ENCODE assay signal across 8 mouse cellular contexts in genomic region chr2:92376300-92376699, GRCm38 (mm10). TPM values are rescaled to one million over a fixed set of nuclear protein-coding genes. Genes with fewer than 3 reads are reported as not detected.
A peak's percentile ranks its signal among the peaks of the same experiment; 100 is the strongest.
DNase-seq lines count a peak whose midpoint lies in the region; ATAC-seq lines count a peak whose summit lies in the region.

No protein-coding gene starts in this region.

- H3K9me3 ChIP-seq in heart, embryonic 15.5 days (replicated peaks) = no peaks in the 10 kb centered on the region
- no peaks in the 10 kb centered on the region for H3K9me3 ChIP-seq in hindbrain, embryonic 10.5 days
- H3K9me3 ChIP-seq in midbrain, embryonic 10.5 days (replicated peaks) = no peaks in the 10 kb centered on the region

- H3K4me2 ChIP-seq in heart, embryonic 15.5 days = peak overlapping the region; percentile 85

- H3K27me3 ChIP-seq in heart, embryonic 15.5 days = peaks cover 22% of the 10 kb centered on the region
- H3K27me3 ChIP-seq in hindbrain, embryonic 10.5 days (ENCODE audit: insufficient read depth, poor library complexity, severe bottlenecking) = peaks cover 15% of the 10 kb centered on the region
- peaks cover 7% of the 10 kb centered on the region for H3K27me3 ChIP-seq in midbrain, embryonic 10.5 days (ENCODE audit: low read depth, poor library complexity, severe bottlenecking)

- H3K36me3 ChIP-seq in heart, embryonic 15.5 days = peaks cover 25% of the 10 kb centered on the region
- H3K36me3 ChIP-seq in hindbrain, embryonic 10.5 days = peaks cover 43% of the 10 kb centered on the region
- peaks cover 44% of the 10 kb centered on the region for H3K36me3 ChIP-seq in midbrain, embryonic 10.5 days

- no peak overlapping the region for H3K27ac ChIP-seq in heart, embryonic 15.5 days
- peak overlapping the region; percentile 5; the same call in 1 of the 2 replicates for H3K27ac ChIP-seq in hindbrain, embryonic 10.5 days
- H3K27ac ChIP-seq in midbrain, embryonic 10.5 days (replicated peaks) = no peak overlapping the region

- no peak for ATAC-seq in heart, embryonic 15.5 days (replicated peaks; ENCODE audit: insufficient number of reproducible peaks, insufficient read depth, low FRiP score, low read depth)

- no peak for DNase-seq in heart, adult 8-10 months (ENCODE audit: low spot score)
- DNase-seq in adipocyte (ENCODE audit: low spot score) = peak; percentile 93
- DNase-seq in hindbrain, embryonic 10.5 days (ENCODE audit: low spot score) = no peak
- DNase-seq in midbrain, embryonic 10.5 days (ENCODE audit: low spot score) = no peak
- no peak for DNase-seq in T-cell, adult 2 months (ENCODE audit: low spot score)
- DNase-seq in urinary bladder, adult 18-20 months (ENCODE audit: low spot score in 2 of 2) = no peak
- no peak for DNase-seq in spleen, postnatal 4 days (ENCODE audit: low spot score in 2 of 2)

- 78% methylated on average over 6 of the region's 6 CpGs for WGBS in heart, embryonic 15.5 days
- WGBS in hindbrain, embryonic 10.5 days = 87% methylated on average over 6 of the region's 6 CpGs
- 85% methylated on average over 6 of the region's 6 CpGs for WGBS in midbrain, embryonic 10.5 days

- peak overlapping the region; percentile 75 for H3K4me3 ChIP-seq in heart, embryonic 15.5 days
- H3K4me3 ChIP-seq in hindbrain, embryonic 10.5 days = peak overlapping the region; percentile 70
- peak overlapping the region; percentile 69 for H3K4me3 ChIP-seq in midbrain, embryonic 10.5 days

- peaks cover 24% of the 10 kb centered on the region for H3K4me1 ChIP-seq in heart, embryonic 15.5 days (replicated peaks)
- H3K4me1 ChIP-seq in hindbrain, embryonic 10.5 days (replicated peaks) = peaks cover 58% of the 10 kb centered on the region
- H3K4me1 ChIP-seq in midbrain, embryonic 10.5 days = peaks cover 59% of the 10 kb centered on the region

- peak overlapping the region; percentile 73; the same call in 1 of the 2 replicates for H3K9ac ChIP-seq in heart, embryonic 15.5 days

RNA-seq across cellular contexts. Expression of gene Large2, which starts 1.6 kb away (rescaled TPM):
- polyA plus RNA-seq in heart, embryonic 15.5 days (2015; fragmentation: Nextera tagmentation; extraction: Ambion mirVana) = 1.6 and 3.4 TPM in 2 replicates
- under 1 TPM in 1 of 4 experiments, not detected in 3; 0.75 TPM for total RNA-seq in heart, adult 8-10 months (2022)
- polyA plus RNA-seq in hindbrain, embryonic 10.5 days (2016; fragmentation: Nextera tagmentation; extraction: Ambion mirVana) = 7.8 and 12.5 TPM in 2 replicates
- 16.2 and 25.6 TPM in 2 replicates for polyA plus RNA-seq in midbrain, embryonic 10.5 days (2016; fragmentation: Nextera tagmentation; extraction: Ambion mirVana)

RNA-seq across cellular contexts. Expression of gene Pex16, which starts 1.8 kb away (rescaled TPM):
- polyA plus RNA-seq in heart, embryonic 15.5 days (2015; fragmentation: Nextera tagmentation; extraction: Ambion mirVana) = 14.8 and 19.0 TPM in 2 replicates
- 10 to 100 TPM; 22.2 to 28.5 (median 25.3) TPM for total RNA-seq in heart, adult 8-10 months (2022)
- polyA plus RNA-seq in hindbrain, embryonic 10.5 days (2016; fragmentation: Nextera tagmentation; extraction: Ambion mirVana) = 26.0 and 30.1 TPM in 2 replicates
- 26.1 and 27.1 TPM in 2 replicates for polyA plus RNA-seq in midbrain, embryonic 10.5 days (2016; fragmentation: Nextera tagmentation; extraction: Ambion mirVana)

RNA-seq across cellular contexts. Expression of gene 1700029I15Rik, which starts 6.0 kb away (rescaled TPM):
- 1.2 and 1.7 TPM in 2 replicates for polyA plus RNA-seq in heart, embryonic 15.5 days (2015; fragmentation: Nextera tagmentation; extraction: Ambion mirVana)
- total RNA-seq in heart, adult 8-10 months (2022) = 1 to 10 TPM in 2 of 4 experiments, under 1 TPM in 2; 0.26 to 1.5 (median 0.86) TPM
- 3.3 and 4.3 TPM in 2 replicates for polyA plus RNA-seq in hindbrain, embryonic 10.5 days (2016; fragmentation: Nextera tagmentation; extraction: Ambion mirVana)
- 4.1 and 5.2 TPM in 2 replicates for polyA plus RNA-seq in midbrain, embryonic 10.5 days (2016; fragmentation: Nextera tagmentation; extraction: Ambion mirVana)

RNA-seq across cellular contexts. Expression of gene Mapk8ip1, which starts 24.8 kb away (rescaled TPM):
- polyA plus RNA-seq in heart, embryonic 15.5 days (2015; fragmentation: Nextera tagmentation; extraction: Ambion mirVana) = 5.7 and 9.7 TPM in 2 replicates
- 1 to 10 TPM; 3.4 to 4.6 (median 3.9) TPM for total RNA-seq in heart, adult 8-10 months (2022)
- 55.0 and 75.5 TPM in 2 replicates for polyA plus RNA-seq in hindbrain, embryonic 10.5 days (2016; fragmentation: Nextera tagmentation; extraction: Ambion mirVana)
- polyA plus RNA-seq in midbrain, embryonic 10.5 days (2016; fragmentation: Nextera tagmentation; extraction: Ambion mirVana) = 58.3 and 70.5 TPM in 2 replicates

RNA-seq across cellular contexts. Expression of gene Cry2, which starts 57.5 kb away (rescaled TPM):
- polyA plus RNA-seq in heart, embryonic 15.5 days (2015; fragmentation: Nextera tagmentation; extraction: Ambion mirVana) = 15.8 and 20.9 TPM in 2 replicates
- 10 to 100 TPM; 22.6 to 35.6 (median 32.8) TPM for total RNA-seq in heart, adult 8-10 months (2022)
- 26.0 and 31.7 TPM in 2 replicates for polyA plus RNA-seq in hindbrain, embryonic 10.5 days (2016; fragmentation: Nextera tagmentation; extraction: Ambion mirVana)
- polyA plus RNA-seq in midbrain, embryonic 10.5 days (2016; fragmentation: Nextera tagmentation; extraction: Ambion mirVana) = 32.8 and 36.2 TPM in 2 replicates
